Mouse (Mus musculus) E14TG2a.4 (cell line): ENCODE results near the gene Heyl.

Experiments
- H3K27me3 ChIP-seq: 2 replicates; pipeline ENCODE4 v1.6.1; 2014; ENCODE audit warnings: low read length, control low read depth; ENCODE audit not compliant: insufficient read depth
- H3K36me3 ChIP-seq: 2 replicates; pipeline ENCODE4 v1.6.1; 2014; ENCODE audit warnings: low read length, control low read depth; ENCODE audit not compliant: insufficient read depth
- H3K4me1 ChIP-seq: replicated peaks from 2 replicates; pipeline ENCODE4 v1.6.1; 2014; ENCODE audit warnings: low read depth, low read length, control low read depth
- H3K4me3 ChIP-seq: replicated peaks from 2 replicates; pipeline ENCODE4 v1.5.1; 2014; ENCODE audit warnings: mild to moderate bottlenecking, low read length
- H3K9me3 ChIP-seq: 2 replicates; pipeline ENCODE4 v1.6.1; 2014; ENCODE audit warnings: low read length, control low read depth
- CTCF ChIP-seq: conservative IDR thresholded peaks from 2 replicates; pipeline ENCODE4 v1.5.1; 2014; ENCODE audit warnings: low read length
- NANOG ChIP-seq: IDR thresholded peaks from 2 replicates; pipeline ENCODE4 v1.6.1; 2014; ENCODE audit warnings: borderline replicate concordance, low read length, mixed read lengths
- POU5F1 ChIP-seq: IDR thresholded peaks from 2 replicates; pipeline ENCODE4 v1.6.1; 2014; ENCODE audit warnings: low read length, borderline replicate concordance

Heyl gene

GRCm38 (mm10) chr4:123233492-123234084, at the start of gene Heyl:
TSS of gene Heyl (plus strand) at chr4:123233556.
- TF ChIP-seq NANOG (no peak), POU5F1 (no peak), CTCF (no peak)
- H3K4me1 ChIP-seq = peaks cover 22% of the 10 kb centered on the region
- peak within 1 kb of the TSS; percentile 77 for H3K4me3 ChIP-seq
- H3K36me3 ChIP-seq = no peaks in the 10 kb centered on the region
- peaks cover 94% of the 10 kb centered on the region for H3K27me3 ChIP-seq
- H3K9me3 ChIP-seq = no peaks in the 10 kb centered on the region

GRCm38 (mm10) chr4:123184816-123185215, 48.5 kb upstream of the Heyl start:
- Histone ChIP-seq H3K9me3 (no peaks in the 10 kb centered on the region), H3K4me1 (peaks cover 31% of the 10 kb centered on the region), H3K36me3 (no peaks in the 10 kb centered on the region), H3K27me3 (peaks cover 99% of the 10 kb centered on the region), H3K4me3 (no peak overlapping the region)
- TF ChIP-seq NANOG = no peak
- no peak for TF ChIP-seq POU5F1
- no peak for TF ChIP-seq CTCF

- Histone ChIP-seq H3K27me3 (peaks cover 95% of the 10 kb centered on the region), H3K9me3 (no peaks in the 10 kb centered on the region), H3K36me3 (no peaks in the 10 kb centered on the region), H3K4me3 (no peak overlapping the region), H3K4me1 (peaks cover 19% of the 10 kb centered on the region)
- TF ChIP-seq NANOG = no peak
- TF ChIP-seq POU5F1 = no peak
- no peak for TF ChIP-seq CTCF
Observed at GRCm38 (mm10) chr4:123192336-123192735, 41.0 kb upstream of the Heyl start.

- no peaks in the 10 kb centered on the region for H3K9me3 ChIP-seq
- no peaks in the 10 kb centered on the region for H3K36me3 ChIP-seq
- TF ChIP-seq POU5F1 (no peak), CTCF (no peak), NANOG (no peak)
- peaks cover 17% of the 10 kb centered on the region for H3K4me1 ChIP-seq
- H3K27me3 ChIP-seq = peaks cover 95% of the 10 kb centered on the region
- no peak overlapping the region for H3K4me3 ChIP-seq
Observed at GRCm38 (mm10) chr4:123193791-123194190, 39.6 kb upstream of the Heyl start.

GRCm38 (mm10) chr4:123196695-123197094, 36.7 kb upstream of the Heyl start:
- Histone ChIP-seq H3K36me3 (no peaks in the 10 kb centered on the region), H3K4me1 (peaks cover 29% of the 10 kb centered on the region), H3K4me3 (no peak overlapping the region), H3K27me3 (peaks cover 95% of the 10 kb centered on the region), H3K9me3 (no peaks in the 10 kb centered on the region)
- TF ChIP-seq NANOG (no peak), POU5F1 (no peak), CTCF (no peak)

- Histone ChIP-seq H3K9me3 (no peaks in the 10 kb centered on the region), H3K36me3 (no peaks in the 10 kb centered on the region), H3K4me1 (peaks cover 29% of the 10 kb centered on the region), H3K27me3 (peaks cover 88% of the 10 kb centered on the region), H3K4me3 (peak overlapping the region; percentile 77)
- TF ChIP-seq NANOG = no peak
- TF ChIP-seq CTCF = peak; percentile 93
- TF ChIP-seq POU5F1 = no peak
Observed at GRCm38 (mm10) chr4:123200771-123201185, 32.6 kb upstream of the Heyl start.

- Histone ChIP-seq H3K27me3 (peaks cover 88% of the 10 kb centered on the region), H3K9me3 (no peaks in the 10 kb centered on the region), H3K4me3 (peak within 1 kb of the TSS; percentile 77), H3K4me1 (peaks cover 29% of the 10 kb centered on the region), H3K36me3 (no peaks in the 10 kb centered on the region)
- no peak for TF ChIP-seq CTCF
- no peak for TF ChIP-seq POU5F1
- no peak for TF ChIP-seq NANOG
Observed at GRCm38 (mm10) chr4:123201186-123202093, 31.9 kb upstream of the Heyl start, which contains the start of gene Nt5c1a. TSS of gene Nt5c1a (plus strand) at chr4:123201504.

GRCm38 (mm10) chr4:123202094-123202420, 31.3 kb upstream of the Heyl start:
- TF ChIP-seq NANOG (no peak), CTCF (no peak), POU5F1 (no peak)
- H3K36me3 ChIP-seq = no peaks in the 10 kb centered on the region
- H3K27me3 ChIP-seq = peaks cover 89% of the 10 kb centered on the region
- no peaks in the 10 kb centered on the region for H3K9me3 ChIP-seq
- H3K4me3 ChIP-seq = peak overlapping the region; percentile 77
- peaks cover 29% of the 10 kb centered on the region for H3K4me1 ChIP-seq
